Mouse (Mus musculus): ENCODE measurements around the gene Gm20388. TPM values are rescaled to one million over a fixed set of nuclear protein-coding genes. Genes with fewer than 3 reads are reported as not detected.

Gm20388 gene
- total RNA-seq, 1 experiment: 27.0 TPM

DNA sequence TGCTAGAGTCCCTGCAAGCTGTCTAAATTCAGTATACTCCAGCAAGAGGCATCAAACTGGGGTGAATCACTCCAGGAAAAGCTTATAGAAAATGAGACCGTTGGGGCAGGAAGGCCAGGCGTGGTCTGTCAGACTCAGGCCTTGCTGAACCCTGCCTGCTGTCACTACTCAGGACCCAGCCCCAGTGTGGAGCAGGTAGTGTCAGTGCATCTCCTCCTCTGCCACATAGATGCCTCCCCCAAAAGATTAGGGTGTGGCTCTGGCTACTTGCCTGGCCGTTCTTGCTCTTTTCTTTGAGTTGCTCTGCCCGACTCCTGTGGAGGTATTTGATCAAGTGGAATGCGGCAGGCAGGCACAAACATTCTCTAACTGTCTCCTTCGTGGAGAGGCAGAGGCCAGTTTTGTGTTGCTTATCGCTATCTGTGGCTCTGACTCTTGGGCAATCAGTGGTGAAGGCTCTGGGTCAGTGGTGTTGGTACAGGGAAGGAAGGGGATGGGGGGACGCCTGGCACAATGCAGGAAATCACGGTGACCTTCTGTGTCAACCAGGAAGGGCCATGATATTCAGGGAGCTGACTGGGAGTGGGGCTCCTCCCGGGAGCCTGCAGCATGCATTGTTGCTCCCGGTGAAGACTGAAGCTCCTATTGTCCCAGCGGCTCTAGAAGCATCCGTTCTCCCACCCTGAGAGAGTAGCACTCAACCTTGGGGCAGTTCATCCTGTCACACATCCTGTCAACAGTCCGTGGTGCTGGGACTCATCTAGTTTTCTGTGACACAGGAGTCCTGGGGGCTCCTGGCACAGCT is 215.9 kb downstream of the Gm20388 start:
- no peak for DNase-seq (ENCODE audit: low read depth, low spot score)
- TF ChIP-seq MAFK (IDR thresholded peaks at IDR 0.05; ENCODE audit: insufficient read depth, low read depth, low read length) (no peak), ZNF384 (IDR thresholded peaks at IDR 0.05; ENCODE audit: low read depth, low read length) (no peak)
- Histone ChIP-seq H3K27ac (ENCODE audit: insufficient read depth, low read depth, low read length, poor library complexity, severe bottlenecking) (no peak overlapping the region), H3K9me3 (ENCODE audit: control insufficient read depth, insufficient read depth, low read depth, low read length) (no peaks in the 10 kb centered on the region), H3K4me1 (ENCODE audit: control insufficient read depth in 2 of 2, insufficient read depth in 2 of 2, low read length in 2 of 2, poor library complexity in 1 of 2) (no peaks in the 10 kb centered on the region), H3K9ac (ENCODE audit: insufficient read depth, low read depth, low read length, poor library complexity, severe bottlenecking) (no peak overlapping the region), H3K4me3 (ENCODE audit: insufficient read depth in 1 of 2, low read depth in 1 of 2, low read length in 2 of 2, poor library complexity in 1 of 2, severe bottlenecking in 1 of 2) (no peak overlapping the region), H3K36me3 (ENCODE audit: control insufficient read depth, insufficient read depth, low read length, poor library complexity, severe bottlenecking) (no peaks in the 10 kb centered on the region)
- in situ Hi-C loops (cut with MboI; ENCODE audit: low sequenced_read_pairs in 2 of 2, unreplicated experiment in 2 of 2): no loop called here

DNA sequence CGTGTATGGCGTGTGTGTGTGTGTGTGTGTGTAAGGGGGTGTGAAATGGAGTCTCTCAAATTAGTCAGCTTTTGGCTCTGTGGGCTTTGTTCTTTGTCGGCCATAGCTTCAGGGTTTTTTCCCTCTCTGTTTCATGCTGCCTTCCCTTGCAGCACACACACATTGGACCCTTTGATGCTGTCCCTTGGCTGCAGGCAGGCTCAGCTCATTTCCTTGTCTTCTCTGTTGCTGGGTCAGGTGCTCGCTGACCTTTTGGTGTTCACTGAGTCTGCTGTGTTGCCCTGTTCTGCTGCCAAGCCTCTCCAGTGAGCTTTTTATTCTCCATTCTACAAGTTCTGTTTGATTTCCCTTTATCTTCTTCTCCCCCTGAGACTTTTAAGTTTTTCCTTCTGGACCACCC is 218.9 kb downstream of the Gm20388 start:
- Histone ChIP-seq H3K4me3 (ENCODE audit: insufficient read depth in 1 of 2, low read depth in 1 of 2, low read length in 2 of 2, poor library complexity in 1 of 2, severe bottlenecking in 1 of 2) (no peak overlapping the region), H3K9ac (ENCODE audit: insufficient read depth, low read depth, low read length, poor library complexity, severe bottlenecking) (no peak overlapping the region), H3K9me3 (ENCODE audit: control insufficient read depth, insufficient read depth, low read depth, low read length) (no peaks in the 10 kb centered on the region), H3K4me1 (ENCODE audit: control insufficient read depth in 2 of 2, insufficient read depth in 2 of 2, low read length in 2 of 2, poor library complexity in 1 of 2) (no peaks in the 10 kb centered on the region), H3K36me3 (ENCODE audit: control insufficient read depth, insufficient read depth, low read length, poor library complexity, severe bottlenecking) (no peaks in the 10 kb centered on the region), H3K27ac (ENCODE audit: insufficient read depth, low read depth, low read length, poor library complexity, severe bottlenecking) (no peak overlapping the region)
- no peak for DNase-seq (ENCODE audit: low read depth, low spot score)
- no peak for TF ChIP-seq ZNF384 (IDR thresholded peaks at IDR 0.05; ENCODE audit: low read depth, low read length)
- in situ Hi-C loops (cut with MboI; ENCODE audit: low sequenced_read_pairs in 2 of 2, unreplicated experiment in 2 of 2): no loop called here

DNA sequence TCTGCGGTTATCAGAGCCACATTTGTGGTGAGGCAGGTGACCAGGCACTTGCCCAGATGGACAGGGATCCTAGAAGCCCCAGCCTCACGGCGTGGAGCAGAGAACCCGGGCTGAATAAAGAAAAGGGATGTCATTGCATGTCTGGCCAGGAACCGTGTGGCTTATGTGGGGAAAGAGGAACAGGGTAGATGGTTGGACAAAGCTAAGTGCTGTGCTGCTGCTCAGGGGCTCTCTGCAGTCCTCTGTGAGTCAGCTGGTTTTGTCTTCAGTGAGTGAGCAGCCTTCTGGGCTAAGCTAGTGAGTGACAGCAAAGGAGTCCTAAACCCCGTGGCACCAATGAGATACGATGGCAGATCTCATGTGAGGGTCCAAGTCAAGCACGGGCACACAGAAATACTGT is 220.5 kb downstream of the Gm20388 start:
- no peaks in the 10 kb centered on the region for H3K36me3 ChIP-seq (ENCODE audit: control insufficient read depth, insufficient read depth, low read length, poor library complexity, severe bottlenecking)
- in situ Hi-C loops (cut with MboI; ENCODE audit: low sequenced_read_pairs in 2 of 2, unreplicated experiment in 2 of 2): no loop called here
- no peaks in the 10 kb centered on the region for H3K4me1 ChIP-seq (ENCODE audit: control insufficient read depth in 2 of 2, insufficient read depth in 2 of 2, low read length in 2 of 2, poor library complexity in 1 of 2)
- H3K4me3 ChIP-seq (ENCODE audit: insufficient read depth in 1 of 2, low read depth in 1 of 2, low read length in 2 of 2, poor library complexity in 1 of 2, severe bottlenecking in 1 of 2): no peak overlapping the region
- no peaks in the 10 kb centered on the region for H3K9me3 ChIP-seq (ENCODE audit: control insufficient read depth, insufficient read depth, low read depth, low read length)
- no peak for DNase-seq (ENCODE audit: low read depth, low spot score)
- H3K27ac ChIP-seq (ENCODE audit: insufficient read depth, low read depth, low read length, poor library complexity, severe bottlenecking): no peak overlapping the region
- no peak overlapping the region for H3K9ac ChIP-seq (ENCODE audit: insufficient read depth, low read depth, low read length, poor library complexity, severe bottlenecking)
- no peak for TF ChIP-seq ZNF384 (IDR thresholded peaks at IDR 0.05; ENCODE audit: low read depth, low read length)
- TF ChIP-seq ZC3H11A (IDR thresholded peaks at IDR 0.05; ENCODE audit: borderline replicate concordance, low read depth, low read length): no peak
- TF ChIP-seq CHD2 (IDR thresholded peaks at IDR 0.05; ENCODE audit: low read depth, low read length): no peak
- TF ChIP-seq HCFC1 (IDR thresholded peaks at IDR 0.05; ENCODE audit: borderline replicate concordance, insufficient read depth, low read length): no peak
- no peak for TF ChIP-seq MAFK (IDR thresholded peaks at IDR 0.05; ENCODE audit: insufficient read depth, low read depth, low read length)

DNA sequence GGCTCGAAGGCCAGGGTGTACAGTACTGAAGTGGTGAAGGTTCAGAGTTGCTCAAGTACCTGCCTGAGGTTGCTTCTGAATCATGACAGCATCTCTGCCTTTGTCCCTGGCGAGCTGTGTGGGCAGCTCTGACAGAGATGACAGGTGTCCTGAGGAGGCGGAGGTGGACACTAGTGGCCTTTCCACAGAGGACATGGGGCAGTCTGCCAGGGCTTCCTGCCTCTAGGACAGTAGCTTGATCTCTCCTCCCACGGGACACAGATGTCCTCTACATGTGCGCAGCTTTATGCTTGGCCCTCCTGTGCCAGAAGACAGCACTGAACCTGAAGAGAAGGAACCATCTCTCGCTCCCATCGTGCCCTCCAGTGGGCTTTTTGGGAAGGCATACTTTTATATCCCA is 222.5 kb downstream of the Gm20388 start:
- Histone ChIP-seq H3K4me1 (ENCODE audit: control insufficient read depth in 2 of 2, insufficient read depth in 2 of 2, low read length in 2 of 2, poor library complexity in 1 of 2) (no peaks in the 10 kb centered on the region), H3K9me3 (ENCODE audit: control insufficient read depth, insufficient read depth, low read depth, low read length) (no peaks in the 10 kb centered on the region), H3K9ac (ENCODE audit: insufficient read depth, low read depth, low read length, poor library complexity, severe bottlenecking) (no peak overlapping the region), H3K4me3 (ENCODE audit: insufficient read depth in 1 of 2, low read depth in 1 of 2, low read length in 2 of 2, poor library complexity in 1 of 2, severe bottlenecking in 1 of 2) (no peak overlapping the region), H3K36me3 (ENCODE audit: control insufficient read depth, insufficient read depth, low read length, poor library complexity, severe bottlenecking) (no peaks in the 10 kb centered on the region), H3K27ac (ENCODE audit: insufficient read depth, low read depth, low read length, poor library complexity, severe bottlenecking) (no peak overlapping the region)
- TF ChIP-seq HCFC1 (IDR thresholded peaks at IDR 0.05; ENCODE audit: borderline replicate concordance, insufficient read depth, low read length): no peak
- no peak for TF ChIP-seq ZNF384 (IDR thresholded peaks at IDR 0.05; ENCODE audit: low read depth, low read length)
- no peak for TF ChIP-seq CHD2 (IDR thresholded peaks at IDR 0.05; ENCODE audit: low read depth, low read length)
- TF ChIP-seq ZC3H11A (IDR thresholded peaks at IDR 0.05; ENCODE audit: borderline replicate concordance, low read depth, low read length): no peak
- TF ChIP-seq MAFK (IDR thresholded peaks at IDR 0.05; ENCODE audit: insufficient read depth, low read depth, low read length): no peak
- DNase-seq (ENCODE audit: low read depth, low spot score): no peak
- in situ Hi-C loops (cut with MboI; ENCODE audit: low sequenced_read_pairs in 2 of 2, unreplicated experiment in 2 of 2): no loop called here

DNA sequence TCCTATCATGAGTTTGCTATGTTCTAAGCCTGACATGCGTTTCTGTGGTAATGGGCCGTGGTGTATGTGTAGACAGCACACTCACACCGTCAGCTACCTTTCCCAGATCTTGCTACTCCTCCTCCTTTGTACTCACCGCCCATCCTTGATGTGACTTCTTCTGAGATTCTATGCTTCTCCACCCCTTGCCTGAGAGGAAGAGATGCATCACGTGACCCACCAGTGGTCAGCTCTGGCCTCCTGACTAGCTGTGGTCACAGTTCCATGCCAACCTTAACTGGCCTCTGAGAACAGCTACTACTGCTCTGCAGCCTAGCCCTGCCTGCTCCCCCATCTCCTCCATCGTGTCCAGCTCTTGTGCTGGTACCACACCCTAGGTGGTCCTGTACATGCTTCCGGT is 225.0 kb downstream of the Gm20388 start:
- in situ Hi-C loops (cut with MboI; ENCODE audit: low sequenced_read_pairs in 2 of 2, unreplicated experiment in 2 of 2): no loop called here
- Histone ChIP-seq H3K27ac (ENCODE audit: insufficient read depth, low read depth, low read length, poor library complexity, severe bottlenecking) (no peak overlapping the region), H3K4me1 (ENCODE audit: control insufficient read depth in 2 of 2, insufficient read depth in 2 of 2, low read length in 2 of 2, poor library complexity in 1 of 2) (no peaks in the 10 kb centered on the region), H3K4me3 (ENCODE audit: insufficient read depth in 1 of 2, low read depth in 1 of 2, low read length in 2 of 2, poor library complexity in 1 of 2, severe bottlenecking in 1 of 2) (no peak overlapping the region), H3K36me3 (ENCODE audit: control insufficient read depth, insufficient read depth, low read length, poor library complexity, severe bottlenecking) (no peaks in the 10 kb centered on the region), H3K9me3 (ENCODE audit: control insufficient read depth, insufficient read depth, low read depth, low read length) (no peaks in the 10 kb centered on the region), H3K9ac (ENCODE audit: insufficient read depth, low read depth, low read length, poor library complexity, severe bottlenecking) (no peak overlapping the region)
- DNase-seq (ENCODE audit: low read depth, low spot score): no peak
- TF ChIP-seq HCFC1 (IDR thresholded peaks at IDR 0.05; ENCODE audit: borderline replicate concordance, insufficient read depth, low read length) (no peak), ZC3H11A (IDR thresholded peaks at IDR 0.05; ENCODE audit: borderline replicate concordance, low read depth, low read length) (no peak), MAFK (IDR thresholded peaks at IDR 0.05; ENCODE audit: insufficient read depth, low read depth, low read length) (no peak), CHD2 (IDR thresholded peaks at IDR 0.05; ENCODE audit: low read depth, low read length) (no peak), ZNF384 (IDR thresholded peaks at IDR 0.05; ENCODE audit: low read depth, low read length) (no peak)
